Mouse (Mus musculus) forebrain, embryonic 15.5 days (tissue): ENCODE data around the gene Ovol2. TPM values are rescaled to one million over a fixed set of nuclear protein-coding genes. Genes with fewer than 3 reads are reported as not detected.
A peak's percentile ranks its signal among the peaks of the same experiment; 100 is the strongest.

Experiments
- ATAC-seq: fragments of 200-750 bp; cut with Nextera tagmentation; replicated peaks from 2 replicates; pipeline ENCODE4 v1.8.0; 2017; ENCODE audit warnings: mild to moderate bottlenecking, moderate TSS enrichment, moderate library complexity
- H3K27ac ChIP-seq: fragments of 300-500 bp; sonication (generic); replicated peaks from 2 replicates; pipeline ENCODE4 v1.5.1; 2015; ENCODE audit warnings: mild to moderate bottlenecking, inconsistent platforms
- H3K27me3 ChIP-seq: fragments of 300-500 bp; sonication (generic); 2 replicates; pipeline ENCODE4 v1.6.1; 2015; ENCODE audit warnings: inconsistent platforms
- H3K36me3 ChIP-seq: fragments of 300-500 bp; sonication (generic); 2 replicates; pipeline ENCODE4 v1.6.1; 2015; ENCODE audit warnings: mild to moderate bottlenecking, inconsistent platforms
- H3K4me1 ChIP-seq: fragments of 300-500 bp; sonication (generic); 2 replicates; pipeline ENCODE4 v1.6.1; 2015; ENCODE audit warnings: inconsistent platforms
- H3K4me2 ChIP-seq: fragments of 300-500 bp; sonication (generic); replicated peaks from 2 replicates; pipeline ENCODE4 v1.6.1; 2015; ENCODE audit warnings: mild to moderate bottlenecking, inconsistent platforms
- H3K4me3 ChIP-seq: fragments of 300-500 bp; sonication (generic); 2 replicates; pipeline ENCODE4 v1.5.1; 2015; ENCODE audit warnings: mild to moderate bottlenecking, inconsistent platforms
- H3K9ac ChIP-seq: fragments of 300-500 bp; sonication (generic); replicated peaks from 2 replicates; pipeline ENCODE4 v1.6.1; 2015; ENCODE audit warnings: mild to moderate bottlenecking, inconsistent platforms
- H3K9me3 ChIP-seq: fragments of 300-500 bp; sonication (generic); 2 replicates; pipeline ENCODE4 v1.6.1; 2016; ENCODE audit warnings: inconsistent platforms
- WGBS: fragments of 180-500 bp; shearing (Covaris S2); methylation state at CpG from one replicate; pipeline ENCODE4 v1.1.7; 2015; ENCODE audit warnings: mixed read lengths; 5-methylcytosine and 5-hydroxymethylcytosine counted together
- polyA plus RNA-seq: library from polyadenylated mRNA; unstranded; fragments of >200 nt; fragmentation: Nextera tagmentation; extraction: Ambion mirVana; gene quantifications from 2 replicates; pipeline ENCODE4 v1.2.1, GENCODE M21; 2015

Gene Ovol2
- polyA plus RNA-seq, 1 experiment from 2014 or later, result not detected

- no peak overlapping the region for H3K9ac ChIP-seq
- WGBS, result 80% methylated on average over 8 of the region's 8 CpGs
- peaks cover 4% of the 10 kb centered on the region; the same call in 1 of the 2 replicates for H3K4me1 ChIP-seq
- H3K9me3 ChIP-seq, result no peaks in the 10 kb centered on the region
- H3K27ac ChIP-seq, result 0 out of 2 replicates have a peak overlapping the region, but pooled peaks have one; percentile 0
- no peak for ATAC-seq
- no peaks in the 10 kb centered on the region for H3K27me3 ChIP-seq
- H3K4me3 ChIP-seq, result no peak overlapping the region
- H3K4me2 ChIP-seq, result no peak overlapping the region
- peaks cover 3% of the 10 kb centered on the region; the same call in 1 of the 2 replicates for H3K36me3 ChIP-seq
Observed at GRCm38 (mm10) chr2:144274741-144275140, 57.2 kb downstream of the Ovol2 start.

DNA sequence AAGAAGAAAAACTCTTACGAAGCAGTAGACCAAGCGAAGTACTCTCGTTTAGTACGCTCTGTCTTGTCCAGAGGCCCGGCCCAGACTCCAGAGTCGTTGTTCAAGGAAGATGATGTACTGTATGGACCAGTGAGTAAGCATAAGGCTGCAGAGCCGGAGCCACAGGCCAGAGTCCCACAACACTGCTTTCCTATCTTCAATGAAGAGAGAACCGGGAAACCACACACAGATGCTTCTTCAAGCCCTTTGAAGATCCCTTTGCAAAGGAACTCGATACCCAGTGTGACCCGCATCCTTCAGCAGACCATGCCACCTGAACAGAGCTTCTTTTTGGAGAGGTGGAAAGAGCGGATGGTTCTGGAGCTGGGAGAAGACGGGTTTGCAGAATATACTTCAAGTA lies 59.9 kb downstream of the Ovol2 start:
- no peak overlapping the region for H3K27ac ChIP-seq
- H3K36me3 ChIP-seq, result no peaks in the 10 kb centered on the region; the same call in 1 of the 2 replicates
- no peaks in the 10 kb centered on the region for H3K9me3 ChIP-seq
- WGBS, result 93% methylated on average over 12 of the region's 12 CpGs
- no peaks in the 10 kb centered on the region for H3K27me3 ChIP-seq
- no peak overlapping the region for H3K4me2 ChIP-seq
- H3K4me3 ChIP-seq, result no peak overlapping the region
- peaks cover 30% of the 10 kb centered on the region for H3K4me1 ChIP-seq
- ATAC-seq, result no peak
- H3K9ac ChIP-seq, result no peak overlapping the region

GRCm38 (mm10) chr2:144270507-144271420 lies 61.2 kb downstream of the Ovol2 start, which contains the start of the genes Mgme1 and Snx5:
Gene Mgme1 (plus strand): TSS chr2:144270663.
Gene Snx5 (minus strand): TSS chr2:144270906.
- H3K36me3 ChIP-seq, result no peaks in the 10 kb centered on the region
- under 1% methylated on average over 93 of the region's 93 CpGs for WGBS
- H3K4me1 ChIP-seq, result peaks cover 41% of the 10 kb centered on the region
- peak within 1 kb of the TSS; percentile 91 for H3K9ac ChIP-seq
- H3K4me3 ChIP-seq, result peak within 1 kb of the TSS; percentile 93
- peak; percentile 99 for ATAC-seq
- H3K4me2 ChIP-seq, result peak within 1 kb of the TSS; percentile 74
- no peaks in the 10 kb centered on the region for H3K9me3 ChIP-seq
- H3K27ac ChIP-seq, result peak within 1 kb of the TSS; percentile 93
- H3K27me3 ChIP-seq, result no peaks in the 10 kb centered on the region

DNA sequence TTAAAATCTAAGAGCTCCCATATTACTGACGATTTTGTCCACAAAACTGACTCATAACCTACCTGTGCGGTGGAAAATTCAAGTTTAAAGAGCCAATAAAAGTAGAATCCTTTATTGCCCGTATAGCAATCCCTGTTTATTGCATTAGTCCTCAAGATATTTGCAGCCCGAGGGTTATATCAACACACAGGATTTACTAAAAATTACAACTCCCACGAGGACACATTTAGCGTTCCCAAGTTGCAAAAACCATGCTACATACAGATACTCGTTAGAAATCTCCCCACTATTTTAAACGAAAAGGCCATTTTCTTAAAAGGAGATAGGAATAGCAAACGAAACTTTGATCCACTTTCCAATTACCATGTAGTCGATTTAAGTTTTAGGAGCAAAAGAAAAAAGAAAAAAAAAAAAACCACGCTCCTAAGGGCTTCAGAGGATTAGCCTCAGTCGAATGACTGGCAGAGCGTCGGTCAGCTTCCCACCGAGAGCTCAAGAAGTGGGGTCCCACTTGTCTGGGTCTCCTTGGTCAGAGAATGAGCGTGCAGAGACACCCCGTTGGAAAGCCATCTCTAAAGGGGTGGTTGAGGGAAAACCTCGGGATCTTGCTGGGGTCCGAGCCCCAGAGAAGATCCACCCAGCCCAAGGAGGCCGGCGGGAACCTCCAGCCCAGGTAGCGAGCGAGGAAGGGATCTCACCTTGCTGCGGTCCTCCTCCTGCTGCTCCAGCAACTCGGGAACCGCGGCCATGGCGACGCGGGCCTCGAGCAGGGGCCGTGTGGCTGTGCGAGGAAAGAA lies 62.1 kb downstream of the Ovol2 start:
- Histone ChIP-seq H3K4me1 (peaks cover 43% of the 10 kb centered on the region), H3K27ac (peak overlapping the region; percentile 93), H3K9me3 (no peaks in the 10 kb centered on the region), H3K4me3 (peak overlapping the region; percentile 93), H3K27me3 (no peaks in the 10 kb centered on the region), H3K9ac (peak overlapping the region; percentile 91), H3K4me2 (peak overlapping the region; percentile 74), H3K36me3 (no peaks in the 10 kb centered on the region)
- WGBS, result under 1% methylated on average over 25 of the region's 33 CpGs
- ATAC-seq, result peak; percentile 23

DNA sequence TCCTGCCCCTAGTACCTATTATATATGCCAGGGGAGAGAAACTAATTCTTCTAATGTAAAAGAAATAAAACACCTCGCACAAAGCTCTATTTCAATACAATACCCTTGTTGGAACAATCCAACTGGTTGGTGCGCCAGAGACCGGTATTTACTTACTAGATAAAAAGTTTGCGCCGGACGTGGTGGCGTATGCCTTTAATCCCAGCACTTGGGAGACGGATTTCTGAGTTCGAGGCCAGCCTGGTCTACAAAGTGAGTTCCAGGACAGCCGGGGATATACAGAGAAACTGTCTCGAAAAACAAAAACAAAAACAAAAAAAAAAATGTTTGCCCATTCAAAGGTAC lies 62.7 kb downstream of the Ovol2 start:
- WGBS, result under 1% methylated on average over 11 of the region's 11 CpGs
- H3K27me3 ChIP-seq, result no peaks in the 10 kb centered on the region
- peak overlapping the region; percentile 93 for H3K4me3 ChIP-seq
- no peak overlapping the region for H3K27ac ChIP-seq
- H3K4me1 ChIP-seq, result peaks cover 43% of the 10 kb centered on the region
- H3K9me3 ChIP-seq, result no peaks in the 10 kb centered on the region
- no peak for ATAC-seq
- H3K4me2 ChIP-seq, result peak overlapping the region; percentile 74
- H3K36me3 ChIP-seq, result no peaks in the 10 kb centered on the region
- peak overlapping the region; percentile 91 for H3K9ac ChIP-seq

DNA sequence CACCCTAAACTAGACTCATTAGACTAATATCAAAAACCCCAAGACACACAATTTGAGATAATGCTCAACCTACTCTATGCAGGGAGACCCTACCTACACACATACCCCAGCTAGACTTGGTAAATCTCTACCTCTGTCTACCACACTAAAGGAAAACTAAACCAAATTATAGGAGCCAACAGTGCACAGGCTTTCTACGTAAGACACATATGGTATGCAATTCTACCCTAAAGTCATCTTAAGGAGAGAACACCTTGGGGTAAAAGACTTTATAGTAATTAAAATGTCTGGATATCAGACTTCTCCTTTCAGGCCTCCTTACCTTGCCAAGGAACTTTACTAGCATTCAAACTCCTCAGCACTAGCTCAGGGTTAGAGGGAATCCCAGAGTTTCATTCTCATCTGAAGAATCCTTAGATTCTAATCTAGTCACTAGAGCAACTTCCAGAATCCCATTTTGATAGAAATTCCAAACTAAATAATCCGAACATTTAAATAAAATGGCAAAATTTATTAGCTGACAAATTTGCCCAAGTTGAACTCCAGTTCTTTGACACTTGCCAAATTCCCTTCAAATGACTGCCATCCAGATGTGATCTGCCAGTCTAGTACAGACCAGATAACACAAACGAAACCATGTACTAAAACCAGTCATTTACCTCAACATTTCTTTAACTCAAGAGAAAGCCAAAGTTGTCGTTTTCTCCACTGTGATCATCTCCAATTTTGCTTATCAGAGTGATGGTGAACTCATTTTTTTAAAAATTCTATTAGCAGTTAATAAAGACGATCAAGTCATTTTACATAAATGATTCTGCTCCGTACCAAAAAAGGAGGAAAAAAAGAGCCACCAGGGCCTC lies 63.3 kb downstream of the Ovol2 start:
- H3K27ac ChIP-seq, result no peak overlapping the region
- no peaks in the 10 kb centered on the region for H3K36me3 ChIP-seq
- no peaks in the 10 kb centered on the region for H3K9me3 ChIP-seq
- H3K4me3 ChIP-seq, result peak overlapping the region; percentile 93
- peak overlapping the region; percentile 91 for H3K9ac ChIP-seq
- ATAC-seq, result no peak
- peaks cover 43% of the 10 kb centered on the region for H3K4me1 ChIP-seq
- peak overlapping the region; percentile 74 for H3K4me2 ChIP-seq
- H3K27me3 ChIP-seq, result no peaks in the 10 kb centered on the region
- WGBS, result 5% methylated on average over 6 of the region's 6 CpGs

DNA sequence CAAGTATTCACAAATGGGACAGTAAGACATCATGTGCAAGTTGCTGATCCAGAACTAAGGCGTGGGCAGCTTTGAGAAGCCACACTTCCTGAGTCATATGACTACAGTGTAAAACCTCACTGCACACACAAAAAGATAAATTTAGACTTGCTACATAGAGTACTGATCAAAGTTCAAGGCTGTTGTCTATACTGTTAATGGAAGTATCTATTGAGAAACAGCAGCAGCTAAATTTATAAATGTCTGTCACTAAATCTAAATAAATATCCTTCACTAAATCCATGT lies 64.3 kb downstream of the Ovol2 start:
- Histone ChIP-seq H3K4me3 (no peak overlapping the region), H3K9ac (no peak overlapping the region), H3K4me2 (no peak overlapping the region), H3K36me3 (no peaks in the 10 kb centered on the region), H3K9me3 (no peaks in the 10 kb centered on the region), H3K27ac (no peak overlapping the region), H3K27me3 (no peaks in the 10 kb centered on the region), H3K4me1 (peaks cover 43% of the 10 kb centered on the region)
- no peak for ATAC-seq
- 50% methylated on average over 1 of the region's 1 CpGs for WGBS

DNA sequence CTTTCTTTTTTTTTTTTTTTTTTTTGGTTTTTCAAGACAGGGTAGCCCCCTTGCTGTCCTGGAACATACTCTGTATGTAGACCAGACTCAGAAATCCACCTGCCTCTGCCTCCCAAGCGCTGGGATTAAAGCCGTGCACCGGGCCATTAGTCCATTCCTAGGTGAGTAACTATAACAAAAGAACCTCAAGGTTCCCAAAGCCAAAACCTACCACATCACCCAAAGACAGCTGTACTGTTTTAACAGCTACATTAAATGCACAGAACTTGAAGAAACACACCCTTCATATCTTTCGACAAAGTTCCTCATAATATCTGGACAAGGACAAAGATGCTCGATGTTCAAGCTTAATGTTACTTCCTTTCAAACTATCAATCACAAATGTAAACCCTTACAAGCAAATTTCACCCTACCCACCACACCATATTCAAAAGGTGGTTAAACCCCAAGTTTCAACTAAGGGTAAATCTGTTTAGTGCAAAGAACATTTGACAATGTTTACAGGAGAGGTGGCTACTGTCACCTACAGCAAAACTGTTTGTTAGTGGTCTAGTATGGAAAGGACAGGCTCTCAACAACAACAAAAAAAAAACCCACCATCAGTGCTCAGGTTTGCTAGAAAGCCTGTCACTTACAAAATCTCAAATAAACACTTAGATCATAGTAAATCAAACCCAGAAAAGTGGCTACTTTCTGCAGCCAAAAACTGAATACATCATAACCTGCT lies 64.8 kb downstream of the Ovol2 start:
- H3K4me3 ChIP-seq, result no peak overlapping the region
- H3K4me1 ChIP-seq, result peaks cover 43% of the 10 kb centered on the region
- ATAC-seq, result no peak
- H3K27me3 ChIP-seq, result no peaks in the 10 kb centered on the region
- H3K9ac ChIP-seq, result no peak overlapping the region
- no peaks in the 10 kb centered on the region for H3K9me3 ChIP-seq
- no peak overlapping the region for H3K27ac ChIP-seq
- H3K36me3 ChIP-seq, result no peaks in the 10 kb centered on the region
- no peak overlapping the region for H3K4me2 ChIP-seq
- WGBS, result 58% methylated on average over 5 of the region's 5 CpGs

- no peak overlapping the region for H3K4me2 ChIP-seq
- ATAC-seq, result no peak
- no peaks in the 10 kb centered on the region for H3K27me3 ChIP-seq
- no peak overlapping the region for H3K27ac ChIP-seq
- H3K9ac ChIP-seq, result no peak overlapping the region
- H3K4me3 ChIP-seq, result no peak overlapping the region
- H3K9me3 ChIP-seq, result no peaks in the 10 kb centered on the region
- peaks cover 41% of the 10 kb centered on the region for H3K4me1 ChIP-seq
- H3K36me3 ChIP-seq, result no peaks in the 10 kb centered on the region
- WGBS, result 43% methylated on average over 4 of the region's 4 CpGs
Observed at GRCm38 (mm10) chr2:144265916-144266683, 65.8 kb downstream of the Ovol2 start.

DNA sequence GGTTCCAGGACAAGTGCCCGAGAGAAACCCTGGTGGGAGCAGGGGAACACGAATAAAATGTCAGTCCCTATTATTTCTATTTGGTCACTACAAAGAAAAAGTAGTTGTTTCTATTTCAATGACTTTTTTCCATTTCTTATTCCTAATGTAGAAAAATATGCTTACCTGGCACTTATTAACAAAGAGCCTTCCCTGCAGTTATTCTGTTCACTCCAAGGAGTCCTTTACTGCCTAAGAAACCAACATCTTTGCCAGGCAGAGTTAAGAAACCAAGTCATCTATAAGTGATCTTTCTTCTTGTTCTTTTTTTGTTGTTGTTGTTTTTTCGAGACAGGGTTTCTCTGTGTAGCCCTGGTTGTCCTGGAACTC lies 66.8 kb downstream of the Ovol2 start:
- H3K9ac ChIP-seq, result no peak overlapping the region
- peaks cover 38% of the 10 kb centered on the region for H3K4me1 ChIP-seq
- H3K36me3 ChIP-seq, result peaks cover 6% of the 10 kb centered on the region; the same call in 1 of the 2 replicates
- H3K27ac ChIP-seq, result no peak overlapping the region
- ATAC-seq, result no peak
- H3K4me3 ChIP-seq, result no peak overlapping the region
- no peak overlapping the region for H3K4me2 ChIP-seq
- no peaks in the 10 kb centered on the region for H3K9me3 ChIP-seq
- no peaks in the 10 kb centered on the region for H3K27me3 ChIP-seq
- 66% methylated on average over 3 of the region's 3 CpGs for WGBS
